In genomic region chr9:106788812-106789321, GRCm38 (mm10) we compare ENCODE assay signal across 8 mouse cellular contexts. TPM values are rescaled to one million over a fixed set of nuclear protein-coding genes. Genes with fewer than 3 reads are reported as not detected.
DNase-seq lines count a peak whose midpoint lies in the region; ATAC-seq lines count a peak whose summit lies in the region.

TSS of gene Rad54l2 (minus strand) at chr9:106789194.

- H3K27ac ChIP-seq in hindbrain, embryonic 13.5 days, result peak within 1 kb of the TSS; percentile 84

- WGBS in hindbrain, embryonic 13.5 days, result under 1% methylated on average over 49 of the region's 49 CpGs

- DNase-seq in R1 (ENCODE audit: low read depth, low spot score), result peak; percentile 87
- DNase-seq in cerebellum, postnatal 25 days, result peak; percentile 92 to 94
- peak; percentile 72 to 83 for DNase-seq in frontal cortex, postnatal 25 days (ENCODE audit: low spot score in 2 of 2)
- DNase-seq in layer of hippocampus, postnatal 25 days (ENCODE audit: extremely low spot score in 1 of 2, low spot score in 1 of 2), result peak; percentile 81 to 84
- peak; percentile 87 for DNase-seq in lung, postnatal 14 days
- DNase-seq in ovary, postnatal 36 days (ENCODE audit: low spot score), result peak; percentile 88
- DNase-seq in thymus, postnatal 14 days, result peak; percentile 86

- no peaks in the 10 kb centered on the region for H3K9me3 ChIP-seq in hindbrain, embryonic 13.5 days

- H3K9ac ChIP-seq in hindbrain, embryonic 13.5 days, result peak within 1 kb of the TSS; percentile 98

- H3K36me3 ChIP-seq in hindbrain, embryonic 13.5 days, result no peaks in the 10 kb centered on the region

- peak; percentile 92 for ATAC-seq in hindbrain, embryonic 13.5 days (ENCODE audit: low FRiP score)

- peak within 1 kb of the TSS; percentile 89 for H3K4me2 ChIP-seq in hindbrain, embryonic 13.5 days

- 0 out of 2 replicates have a peak, but pooled peaks cover 3% of the 10 kb centered on the region for H3K27me3 ChIP-seq in hindbrain, embryonic 13.5 days

- H3K4me1 ChIP-seq in hindbrain, embryonic 13.5 days (replicated peaks), result peaks cover 26% of the 10 kb centered on the region

- H3K4me3 ChIP-seq in hindbrain, embryonic 13.5 days, result peak within 1 kb of the TSS; percentile 84

RNA-seq across cellular contexts. Expression of gene Rad54l2, which starts in this region (rescaled TPM):
- 8.2 and 8.8 TPM in 2 replicates for polyA plus RNA-seq in hindbrain, embryonic 13.5 days (2015; fragmentation: Nextera tagmentation; extraction: Ambion mirVana)
- total RNA-seq in layer of hippocampus, postnatal 25 days (2021), result 10 to 100 TPM; 14.2 to 17.6 TPM

Comparison
In these comparisons a context has a peak if more than half of its experiments do, and no peak if none do; other contexts are left out.
1. Peak in every context shown above with its lines: DNase-seq, ATAC-seq, H3K4me3 ChIP-seq and H3K27ac ChIP-seq.